Mouse (Mus musculus): ENCODE results near the gene Phf24.
"Not testable (repeated sequence)": the region's sequence is repeated elsewhere in the genome, so short reads cannot be mapped to it uniquely, and the experiment has no call there.

Phf24 gene

DNA sequence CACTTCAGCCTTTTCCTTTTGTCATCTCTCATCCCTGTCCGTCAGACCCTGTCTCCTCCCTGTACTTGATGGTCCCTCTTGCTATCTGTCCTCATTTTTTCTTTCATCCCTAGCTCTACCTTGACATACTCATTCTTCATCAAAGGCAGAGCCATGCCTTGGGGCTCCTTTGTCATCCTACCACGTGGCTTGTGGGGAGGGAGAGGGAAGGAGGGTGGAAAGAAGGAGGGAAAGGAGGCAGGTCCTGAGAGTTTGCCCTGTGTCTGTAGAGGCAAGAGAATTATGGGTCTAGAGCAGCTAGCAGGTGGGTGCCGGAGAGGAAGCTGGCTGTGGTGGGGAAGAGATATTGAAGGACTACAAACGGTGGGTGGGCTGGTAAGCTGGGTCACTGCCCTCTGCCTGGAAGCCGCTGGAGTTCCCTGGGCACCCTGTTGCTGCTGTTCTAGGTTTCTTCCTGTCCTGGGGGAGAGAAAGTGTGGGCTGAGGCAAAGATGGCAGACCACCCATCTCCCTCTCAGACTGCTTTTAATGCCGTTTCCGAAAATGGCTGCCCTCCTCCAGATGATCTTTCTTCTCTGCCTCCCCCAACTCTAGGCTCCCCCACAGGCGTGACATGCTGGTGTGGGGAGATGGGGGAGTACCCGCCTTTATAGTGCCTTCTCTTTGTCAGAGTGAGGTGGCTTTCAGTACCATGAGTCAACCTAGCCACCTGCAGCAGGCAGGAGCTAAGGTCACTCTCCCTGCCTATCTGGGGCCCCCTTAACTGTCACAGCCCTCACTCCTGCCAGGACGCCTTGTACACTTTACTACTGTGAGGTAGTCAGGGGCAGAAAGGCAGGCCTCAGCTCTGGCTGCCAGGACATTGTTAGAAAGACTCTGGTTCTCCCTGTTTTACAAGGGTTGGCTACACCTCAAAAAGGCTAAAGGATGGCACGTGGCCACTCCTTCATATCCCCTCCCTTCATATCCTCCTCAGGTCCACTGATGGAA lies 35.0 kb downstream of the Phf24 start:
- no peak for DNase-seq

DNA sequence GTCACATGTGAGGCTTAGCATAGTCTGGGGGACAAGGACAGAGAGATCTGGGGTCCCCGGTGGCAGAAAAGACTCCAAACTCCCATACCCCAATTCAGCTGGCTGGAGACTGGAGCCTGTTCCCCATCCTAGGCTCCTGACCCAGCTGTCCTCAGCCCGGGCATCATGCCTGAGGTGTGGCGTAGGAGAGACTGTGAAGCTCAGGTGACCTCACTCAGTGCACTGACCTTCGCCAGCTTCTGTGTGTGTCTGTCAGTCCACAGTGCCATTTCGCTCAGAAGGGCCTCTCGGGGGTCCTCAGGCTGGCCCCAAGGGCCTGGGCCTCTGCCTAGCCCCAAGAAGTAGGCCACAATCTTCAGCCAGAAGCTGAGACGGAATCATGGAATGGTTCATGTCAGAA lies 36.1 kb downstream of the Phf24 start:
- DNase-seq: no peak

DNA sequence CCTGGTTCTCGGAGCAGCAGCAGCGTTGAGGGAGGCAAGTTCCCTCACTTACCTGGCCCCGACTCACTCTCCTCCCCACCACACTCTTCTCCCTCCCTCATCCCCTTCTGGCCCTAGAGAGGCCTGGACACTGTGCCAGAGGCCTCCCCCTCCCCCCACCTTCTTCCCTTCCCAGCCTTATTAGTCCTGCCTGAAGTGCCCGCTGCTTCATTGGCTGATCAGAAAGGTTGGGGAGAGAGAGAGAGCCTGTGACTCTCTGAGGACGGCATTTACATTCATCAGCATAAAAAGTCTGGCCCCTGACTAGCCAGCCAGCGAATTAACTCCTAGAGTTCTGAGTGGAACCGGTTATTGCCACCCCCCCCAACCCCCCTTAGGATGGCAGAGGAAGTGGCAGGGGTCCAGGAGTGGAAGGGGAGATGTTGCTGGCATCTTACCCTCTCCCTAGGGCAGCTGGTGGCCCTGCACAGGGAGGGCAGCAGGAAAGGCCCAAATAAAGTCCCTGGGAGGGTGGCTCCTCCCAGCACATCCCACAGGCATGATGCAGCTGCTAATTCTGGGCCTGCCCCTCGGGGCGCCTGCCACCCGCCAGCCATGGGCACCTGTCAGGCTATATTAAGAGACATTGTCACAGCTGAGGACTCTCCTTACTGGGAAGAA lies 37.1 kb downstream of the Phf24 start:
- peak in 1 of 2 experiments; percentile 32 for DNase-seq

DNA sequence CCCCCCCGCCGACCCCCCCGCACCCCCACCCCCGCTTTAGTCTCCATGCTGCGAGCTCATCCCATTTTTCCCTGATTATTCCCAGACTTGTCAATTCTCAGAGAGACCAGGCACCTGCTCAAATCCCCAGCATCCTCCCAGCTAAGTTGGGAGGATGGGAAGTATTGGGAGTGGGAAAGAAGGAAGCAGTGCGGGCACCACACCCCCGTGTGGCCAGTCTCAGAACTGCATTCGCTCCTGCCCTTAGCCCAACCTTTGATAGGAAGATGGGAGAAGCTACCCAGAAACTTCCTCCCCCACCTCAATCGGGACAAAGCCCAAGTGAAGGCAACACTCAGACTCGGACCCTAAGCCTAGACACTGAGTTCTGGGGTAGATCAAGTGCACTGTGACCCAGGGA lies 37.8 kb downstream of the Phf24 start:
- peak; percentile 38 to 78 for DNase-seq

DNA sequence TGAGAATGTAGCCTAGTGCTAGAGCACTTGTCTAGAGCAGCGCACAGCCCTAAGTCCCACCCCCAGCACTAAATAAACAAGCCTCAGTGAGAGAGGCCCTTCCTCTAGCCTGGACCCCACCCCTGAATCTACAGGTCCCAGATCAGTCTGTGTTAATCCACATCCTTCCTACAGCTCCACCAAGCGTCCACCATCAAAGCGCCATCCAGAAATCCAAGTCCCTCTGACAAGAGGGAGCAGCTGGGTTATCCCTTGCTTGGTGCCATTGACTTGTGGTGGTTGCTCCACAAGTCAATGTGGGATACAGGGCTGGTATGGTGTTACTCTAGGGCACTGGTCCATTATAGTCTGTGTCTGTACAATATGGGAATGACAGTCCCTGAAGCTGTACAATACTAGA lies 38.7 kb downstream of the Phf24 start:
- DNase-seq: no peak

DNA sequence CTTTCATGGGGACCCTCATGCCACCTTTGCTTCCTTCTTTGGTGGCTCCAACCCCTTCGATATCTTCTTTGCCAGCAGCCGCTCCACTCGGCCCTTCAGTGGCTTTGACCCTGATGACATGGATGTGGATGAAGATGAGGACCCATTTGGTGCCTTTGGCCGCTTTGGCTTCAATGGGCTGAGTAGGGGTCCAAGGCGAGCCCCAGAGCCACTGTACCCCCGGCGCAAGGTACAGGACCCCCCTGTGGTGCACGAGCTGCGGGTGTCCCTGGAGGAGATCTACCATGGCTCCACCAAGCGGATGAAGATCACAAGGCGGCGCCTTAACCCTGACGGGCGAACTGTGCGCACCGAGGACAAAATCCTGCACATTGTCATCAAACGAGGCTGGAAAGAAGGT lies 40.1 kb downstream of the Phf24 start:
- no peak for DNase-seq

DNA sequence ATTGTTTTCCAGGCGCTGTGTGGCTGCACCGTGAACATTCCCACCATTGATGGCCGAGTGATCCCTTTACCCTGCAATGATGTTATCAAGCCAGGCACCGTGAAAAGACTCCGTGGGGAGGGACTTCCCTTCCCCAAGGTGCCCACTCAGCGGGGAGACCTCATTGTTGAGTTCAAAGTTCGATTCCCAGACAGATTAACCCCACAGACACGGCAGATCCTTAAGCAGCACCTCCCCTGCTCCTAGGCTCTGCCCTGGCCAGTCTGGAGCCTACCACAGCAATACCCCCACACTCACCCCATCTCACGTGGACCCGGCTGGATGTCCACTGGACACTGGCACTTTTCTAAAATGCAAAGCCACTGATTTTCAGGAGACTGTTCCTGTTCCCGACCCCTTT lies 40.8 kb downstream of the Phf24 start:
- peak; percentile 56 to 61 for DNase-seq

DNA sequence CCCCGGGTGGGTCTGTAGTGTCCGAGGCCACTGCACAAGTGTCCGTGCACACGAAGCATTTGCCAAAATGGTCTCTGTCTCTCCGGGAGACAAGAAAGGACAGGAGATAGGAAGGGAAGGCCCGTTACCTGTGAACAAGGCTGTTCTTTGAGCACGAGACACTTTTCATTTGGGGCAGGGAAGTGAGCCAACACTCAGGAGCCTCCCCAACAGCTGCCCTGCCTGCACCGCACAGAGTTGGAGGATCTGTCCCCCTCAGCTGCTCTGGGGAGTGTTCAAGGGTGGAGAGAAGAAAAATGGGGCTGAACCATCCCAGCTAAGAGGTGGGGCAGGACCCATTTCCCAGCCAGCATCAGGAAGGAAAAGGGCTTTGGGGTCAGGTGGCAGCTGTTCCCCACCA lies 41.5 kb downstream of the Phf24 start:
- no peak for DNase-seq

DNA sequence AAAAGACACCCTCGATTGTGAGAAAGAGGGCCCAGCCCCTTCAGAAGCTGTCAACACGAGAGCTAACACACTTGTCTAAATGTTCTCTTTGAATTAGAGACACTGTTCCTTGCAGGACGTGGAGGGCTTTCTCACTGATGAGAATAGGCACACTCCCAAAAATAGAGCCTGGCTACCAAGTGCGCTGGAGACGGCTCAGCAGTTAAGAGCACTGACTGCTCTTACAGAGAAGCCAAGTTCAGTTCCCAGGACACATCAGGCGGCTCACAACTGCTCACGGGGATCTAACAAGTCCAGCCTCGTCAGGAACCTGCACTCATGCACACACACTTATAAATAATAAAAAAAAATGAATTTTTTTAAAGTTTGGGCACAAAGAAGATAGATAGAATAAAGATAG lies 42.5 kb downstream of the Phf24 start:
- no peak for DNase-seq

DNA sequence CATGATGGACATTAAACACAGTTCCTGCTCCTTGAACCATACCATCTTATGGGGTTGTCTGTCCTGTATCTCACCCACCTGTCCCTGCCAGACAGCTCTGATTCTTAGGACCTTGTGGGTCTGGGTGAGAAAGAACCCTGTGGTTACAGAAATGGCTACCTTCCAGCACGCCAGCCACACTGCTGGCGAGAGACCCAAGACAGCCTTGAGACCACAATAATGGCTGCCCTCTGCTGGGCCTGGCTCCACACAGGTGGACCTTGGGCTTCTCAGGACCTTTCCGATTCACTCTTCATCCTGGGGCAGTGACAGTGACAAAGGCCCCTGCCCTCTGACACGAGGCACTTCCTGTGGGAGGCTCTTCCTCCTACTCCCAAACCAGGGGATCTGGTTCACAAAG lies 42.9 kb downstream of the Phf24 start:
- no peak for DNase-seq

DNA sequence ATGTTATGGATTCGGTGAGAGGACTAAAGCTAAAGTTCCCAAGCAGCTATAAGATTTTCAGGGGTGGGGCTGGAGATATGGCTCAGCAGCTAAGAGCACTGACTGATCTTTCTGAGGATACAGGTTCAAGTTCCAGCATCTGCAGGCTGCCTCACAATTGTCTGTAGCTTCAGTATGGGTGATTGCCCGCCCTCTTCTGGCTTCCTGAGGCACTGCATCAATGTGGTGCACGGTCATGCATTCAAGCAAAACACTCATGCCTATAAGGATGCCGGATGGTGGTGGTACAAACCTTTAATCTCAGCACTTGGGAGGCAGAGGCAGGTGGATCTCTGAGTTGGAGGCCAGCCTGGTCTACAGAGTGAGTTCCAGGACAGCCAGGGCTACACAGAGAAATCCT lies 45.1 kb downstream of the Phf24 start:
- DNase-seq: peak in 1 of 2 experiments; percentile 74

DNA sequence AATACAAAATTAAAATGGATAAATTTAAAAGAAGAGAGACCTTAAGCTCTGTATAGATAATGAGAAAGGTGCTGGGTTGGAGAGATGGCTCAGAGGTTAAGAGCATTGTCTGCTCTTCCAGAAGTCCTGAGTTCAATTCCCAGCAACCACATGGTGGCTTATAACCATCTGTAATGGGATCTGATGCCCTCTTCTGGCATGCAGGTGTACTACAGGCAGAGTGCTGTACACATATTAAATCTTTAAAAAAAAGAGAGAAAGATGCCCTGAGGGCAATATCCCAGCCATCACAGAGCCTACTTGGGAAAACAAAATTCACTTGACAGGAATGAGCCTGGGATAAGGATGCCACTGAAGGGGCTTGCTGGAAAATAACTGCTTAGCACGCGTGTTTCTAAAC lies 47.0 kb downstream of the Phf24 start:
- no peak for DNase-seq

DNA sequence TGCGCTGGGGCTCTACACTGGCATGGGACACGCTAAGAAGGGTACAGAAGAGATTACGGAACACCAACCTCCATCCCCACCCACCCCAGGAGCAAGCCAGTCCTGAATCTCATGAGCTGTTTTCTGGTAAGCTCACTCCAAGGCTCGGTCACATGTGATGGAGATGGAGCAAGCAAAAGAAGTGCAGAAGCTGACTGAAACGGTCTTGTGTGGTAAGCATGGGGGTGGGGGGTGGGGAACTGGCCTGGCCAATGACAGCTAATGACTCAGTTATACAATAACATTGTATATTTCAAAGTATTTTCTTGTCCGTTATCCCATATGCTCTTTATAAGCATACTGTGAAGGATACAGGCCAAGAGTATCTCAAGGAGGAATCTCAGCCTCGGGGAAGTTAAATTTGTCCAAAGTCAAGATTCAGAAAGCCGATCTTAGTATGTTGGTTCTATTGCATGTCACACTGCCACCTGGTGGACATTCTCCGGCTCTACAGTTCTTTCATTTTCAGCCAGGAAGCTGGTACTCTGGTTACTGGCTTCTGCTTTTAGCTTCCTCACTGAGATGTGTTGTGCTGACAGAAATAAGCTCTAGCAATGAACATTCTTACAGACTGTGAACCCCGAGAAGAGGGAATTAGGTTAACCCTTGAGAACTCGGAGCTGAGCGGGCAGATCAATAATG lies 48.7 kb downstream of the Phf24 start:
- peak in 1 of 2 experiments; percentile 41 for DNase-seq

DNA sequence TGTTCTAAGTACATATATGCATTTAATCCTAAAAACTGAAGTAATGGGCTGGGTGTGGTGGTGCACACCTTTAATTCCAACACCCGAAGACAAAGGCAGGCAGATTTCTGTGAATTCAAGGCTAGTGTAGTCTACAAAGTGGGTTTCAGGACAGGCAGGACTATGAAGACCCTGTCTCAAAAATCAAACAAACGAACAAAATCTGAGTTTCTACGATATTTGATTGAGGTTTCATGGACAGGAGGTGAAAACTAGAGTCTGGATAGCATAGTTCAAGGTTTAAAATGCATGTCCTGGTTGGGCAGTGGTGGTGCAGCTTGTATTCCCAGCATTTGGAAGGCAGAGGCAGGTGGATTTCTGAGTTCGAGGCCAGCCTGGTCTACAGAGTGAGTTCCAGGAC lies 52.8 kb downstream of the Phf24 start, which contains the start of gene 1700022I11Rik:
TSS of gene 1700022I11Rik (plus strand) at position 301 of the 400 bp plus-strand sequence.
- DNase-seq: no peak

DNA sequence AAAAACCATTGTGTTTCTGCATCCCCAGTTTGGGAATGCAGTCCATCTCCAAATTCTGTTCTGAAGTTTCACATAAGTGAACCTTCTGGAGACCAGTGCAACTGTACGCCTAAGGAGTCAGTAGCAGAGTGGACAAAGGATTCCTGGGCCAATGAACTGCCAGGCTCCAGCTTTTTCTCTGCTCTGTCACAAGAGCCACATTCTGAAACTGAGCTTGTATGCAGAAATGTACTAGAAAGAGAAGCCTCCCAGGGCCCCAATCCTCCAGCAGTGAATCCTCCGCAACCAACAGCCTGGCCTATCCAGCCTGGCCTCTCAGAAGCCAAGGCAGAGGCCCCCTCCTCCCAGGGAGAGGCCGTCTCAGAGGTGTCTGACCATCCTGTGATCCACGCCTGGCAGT lies 56.5 kb downstream of the Phf24 start:
- DNase-seq: no peak

DNA sequence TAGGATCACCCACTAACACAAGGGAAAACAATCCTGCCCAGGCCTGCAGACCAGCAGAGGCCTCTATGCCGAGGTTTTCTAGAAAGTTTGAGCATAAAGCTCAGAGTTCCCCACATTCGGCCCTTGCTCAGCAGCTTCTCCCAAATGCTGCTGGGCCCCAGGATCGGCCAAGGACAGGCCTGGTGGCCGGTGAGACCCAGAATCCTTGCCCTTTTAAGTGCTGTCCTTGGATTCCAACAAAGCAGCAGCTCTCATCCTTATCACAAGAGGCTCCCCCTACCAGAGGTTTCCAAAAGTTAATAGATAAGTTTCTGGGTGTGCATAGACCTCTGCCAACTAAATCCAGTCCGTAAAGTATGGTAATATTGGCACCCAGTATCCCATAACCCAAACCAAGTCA lies 57.4 kb downstream of the Phf24 start:
- DNase-seq: no peak

DNA sequence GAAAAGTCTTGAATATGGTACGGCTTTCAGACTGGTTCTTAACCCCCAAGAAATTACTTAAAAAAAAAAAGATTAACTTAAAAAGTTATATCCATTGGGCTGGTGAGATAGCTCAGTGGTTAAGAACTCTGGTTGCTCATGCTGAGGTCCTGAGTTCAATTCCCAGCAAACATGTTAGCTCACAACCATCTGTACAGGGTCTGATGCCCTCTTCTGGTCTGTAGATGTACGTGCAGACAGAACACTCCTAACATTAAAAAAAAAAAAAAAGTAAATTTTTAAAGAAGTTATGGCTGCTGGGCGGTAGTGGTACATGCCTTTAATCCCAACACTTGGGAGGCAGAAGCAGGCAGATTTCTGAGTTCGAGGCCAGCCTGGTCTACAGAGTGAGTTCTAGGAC lies 61.6 kb downstream of the Phf24 start:
- DNase-seq: no peak

DNA sequence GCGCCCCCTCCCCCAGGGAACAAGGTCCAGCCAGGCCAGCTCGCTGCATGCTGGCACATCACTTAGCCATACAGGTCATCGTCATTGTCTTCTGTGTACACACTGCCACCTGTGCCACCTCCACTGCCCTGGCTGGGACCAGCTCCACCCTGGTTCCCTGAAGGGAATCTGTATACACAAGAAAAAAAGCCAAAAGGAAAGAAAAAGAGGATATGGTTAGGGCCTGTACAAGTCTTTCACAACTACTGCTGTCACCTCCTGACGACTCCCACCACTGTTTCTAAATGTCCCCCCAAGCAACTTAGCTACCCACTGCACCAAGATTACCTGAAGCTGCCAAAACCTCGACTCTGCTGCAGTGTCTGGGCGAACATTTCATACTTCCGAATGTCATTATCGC lies 64.0 kb downstream of the Phf24 start:
- DNase-seq: not testable (repeated sequence)

DNA sequence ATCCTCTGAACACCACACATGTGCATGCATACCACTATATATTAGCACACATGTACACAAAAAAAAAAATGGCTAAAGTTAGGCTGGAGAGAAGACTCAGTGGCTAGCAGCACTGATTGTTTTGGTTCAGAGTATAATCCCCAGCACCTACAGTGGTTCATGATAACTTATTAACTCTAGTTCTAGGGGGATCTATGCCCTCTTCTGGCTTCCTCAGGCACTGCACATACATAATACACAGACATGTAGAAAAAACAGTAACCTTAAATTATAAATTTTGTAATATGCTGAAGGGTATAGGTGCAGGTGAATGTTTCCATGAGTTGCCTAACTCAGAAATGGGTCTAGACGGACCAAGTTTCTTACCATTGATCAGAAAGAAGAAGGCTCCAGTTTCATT lies 71.8 kb downstream of the Phf24 start:
- no peak for DNase-seq

Measured in kidney, adult 8-10 months (tissue).